Mouse (Mus musculus) WW6 (cell line): ENCODE data around the gene Gpr4.
A peak's percentile ranks its signal among the peaks of the same experiment; 100 is the strongest.

Source experiments
- DNase-seq: peaks from one replicate; pipeline ENCODE4 v3.0.0-alpha.2; 2013; ENCODE audit warnings: low read depth, low spot score

Gpr4 gene

DNA sequence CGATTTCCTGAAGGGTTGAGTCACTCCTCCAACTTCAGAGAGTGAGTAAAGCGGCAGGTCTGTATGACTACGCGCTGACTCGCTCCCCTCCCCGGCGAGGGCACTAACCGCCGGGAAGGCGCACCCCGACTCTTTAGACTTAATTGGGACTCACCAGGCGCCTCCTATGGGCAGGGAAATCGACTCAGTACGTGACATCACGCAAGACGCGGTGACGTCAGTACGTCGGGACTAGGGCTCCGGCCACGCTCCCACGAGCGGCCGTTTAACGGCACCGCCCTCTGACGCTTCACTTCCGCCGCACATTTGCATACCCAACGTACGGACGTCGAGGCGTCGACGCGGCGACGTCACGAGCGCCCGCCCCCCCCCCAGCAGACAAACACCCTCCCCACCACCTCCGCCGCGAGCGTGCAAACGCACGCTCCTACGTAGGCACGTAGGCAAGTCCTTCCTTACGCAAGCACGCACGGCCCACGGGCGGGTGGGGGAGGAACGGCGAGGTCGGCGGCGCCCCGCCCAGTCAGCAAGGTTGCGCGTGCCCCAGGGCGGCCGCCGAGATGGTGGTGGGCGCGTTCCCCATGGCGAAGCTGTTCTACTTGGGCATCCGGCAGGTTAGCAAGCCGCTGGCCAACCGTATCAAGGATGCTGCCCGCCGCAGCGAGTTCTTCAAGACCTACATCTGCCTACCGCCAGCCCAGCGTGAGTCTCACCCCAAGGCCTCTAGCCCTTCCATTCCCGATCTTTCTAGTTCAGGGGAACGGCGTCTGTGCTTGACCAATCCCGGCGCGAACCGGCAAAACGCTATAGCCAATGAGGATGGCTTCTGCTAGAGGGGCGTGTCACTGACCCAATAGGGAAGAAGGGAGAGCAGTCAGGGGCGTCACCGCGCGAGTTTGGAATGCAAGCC is 15.8 kb downstream of the Gpr4 start, which contains the start of gene Opa3:
TSS of gene Opa3 (plus strand) at position 452 of the 910 bp plus-strand sequence.
- DNase-seq = peak; percentile 99

DNA sequence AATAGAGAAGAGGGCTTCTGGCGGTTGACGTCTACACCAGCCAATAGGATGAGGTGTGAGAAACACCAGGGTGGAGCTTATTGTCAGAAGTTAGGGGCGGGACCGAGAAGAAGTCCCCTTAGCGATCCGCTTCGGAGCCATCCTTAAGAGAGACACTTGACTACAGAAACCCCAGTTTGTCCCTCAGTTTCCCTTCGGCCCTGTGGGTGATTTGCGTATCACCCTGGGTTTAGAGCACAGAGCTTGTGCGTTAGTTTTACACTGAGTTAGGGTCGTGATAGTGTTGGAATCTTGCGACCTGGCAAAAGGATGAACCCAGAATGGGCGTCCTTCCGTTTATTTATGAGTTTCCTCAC is 16.4 kb downstream of the Gpr4 start:
- no peak for DNase-seq

DNA sequence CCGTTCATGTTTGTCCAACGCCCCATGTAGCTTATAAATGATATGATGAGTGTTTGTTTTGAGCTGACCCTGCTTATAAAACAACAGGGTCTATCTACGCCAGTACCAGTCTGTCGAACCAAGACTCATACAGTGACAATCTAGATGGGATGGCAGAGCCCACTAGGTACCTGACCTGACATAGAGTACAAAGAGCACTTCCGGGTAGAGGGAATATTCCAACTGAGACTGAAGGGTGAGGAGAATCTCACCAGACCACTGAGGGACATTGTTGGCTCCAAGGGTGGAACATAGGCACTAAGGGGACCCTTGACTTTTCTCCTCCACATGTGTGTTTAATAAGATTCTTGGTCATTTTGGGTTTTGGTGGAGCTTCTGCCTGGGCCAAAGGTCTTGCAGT is 17.1 kb downstream of the Gpr4 start:
- DNase-seq = no peak

DNA sequence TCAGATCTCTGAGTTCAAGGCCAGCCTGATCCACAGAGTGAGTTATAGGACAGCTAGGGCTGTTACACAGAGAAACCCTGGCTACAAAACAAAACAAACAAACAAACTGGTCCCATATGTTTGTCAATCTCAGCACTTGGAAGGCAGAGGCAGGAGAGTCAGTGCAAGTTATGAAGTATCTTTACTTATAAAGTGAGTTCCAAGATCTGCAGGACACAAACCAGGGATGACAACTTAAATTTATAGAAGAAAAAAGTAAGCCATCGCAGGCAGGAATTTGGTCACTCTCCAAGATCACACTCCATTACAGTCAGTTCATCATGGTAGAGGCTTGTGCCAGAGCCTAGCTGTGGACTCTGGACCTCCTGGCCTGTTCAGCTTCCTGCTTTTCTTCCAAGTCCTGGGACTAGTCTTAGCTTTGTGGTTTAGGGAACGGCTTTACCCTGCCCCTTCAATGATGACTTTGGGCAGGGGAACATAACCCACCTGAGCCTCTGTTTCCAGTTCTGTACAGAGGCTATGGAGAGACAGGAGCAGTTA is 17.8 kb downstream of the Gpr4 start:
- no peak for DNase-seq

DNA sequence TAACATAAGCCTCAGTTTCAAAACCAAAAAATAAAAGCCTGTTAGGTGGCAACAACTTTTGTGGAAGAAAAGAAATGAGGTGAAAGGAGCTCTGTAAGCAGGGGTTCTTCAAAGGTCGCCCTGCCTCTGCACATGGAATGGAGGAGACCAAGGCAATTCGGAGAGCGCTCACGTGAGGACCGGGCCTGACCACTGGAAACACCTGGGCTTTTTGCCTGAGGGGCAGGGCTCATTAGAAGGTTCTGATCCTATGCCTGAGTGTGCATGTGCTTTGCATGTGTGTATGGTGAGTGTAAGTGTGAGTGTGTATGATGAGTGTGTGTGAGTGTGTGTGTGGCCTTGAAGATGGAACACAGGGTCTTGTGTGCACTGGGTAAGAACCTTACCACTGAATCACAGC is 18.6 kb downstream of the Gpr4 start:
- no peak for DNase-seq

DNA sequence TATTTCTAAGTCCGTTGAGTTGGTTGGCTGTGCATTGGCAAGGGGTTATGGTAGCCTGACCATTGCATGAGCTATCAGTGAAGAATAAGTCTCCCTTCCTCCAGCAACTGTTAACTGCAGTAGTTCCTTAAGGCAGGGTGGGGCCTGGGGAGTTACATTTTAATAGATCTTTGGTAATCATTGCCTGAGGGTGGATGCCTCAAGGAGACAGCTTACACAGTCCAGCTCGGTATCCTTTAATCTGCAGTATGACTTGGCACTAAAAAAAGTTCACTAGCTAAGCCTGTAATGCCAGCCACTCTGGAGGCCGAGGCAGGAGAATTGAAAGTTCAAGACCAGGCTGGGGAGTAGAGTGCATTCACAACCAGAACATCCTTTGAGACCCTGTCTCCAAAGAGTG is 19.5 kb downstream of the Gpr4 start:
- no peak for DNase-seq

DNA sequence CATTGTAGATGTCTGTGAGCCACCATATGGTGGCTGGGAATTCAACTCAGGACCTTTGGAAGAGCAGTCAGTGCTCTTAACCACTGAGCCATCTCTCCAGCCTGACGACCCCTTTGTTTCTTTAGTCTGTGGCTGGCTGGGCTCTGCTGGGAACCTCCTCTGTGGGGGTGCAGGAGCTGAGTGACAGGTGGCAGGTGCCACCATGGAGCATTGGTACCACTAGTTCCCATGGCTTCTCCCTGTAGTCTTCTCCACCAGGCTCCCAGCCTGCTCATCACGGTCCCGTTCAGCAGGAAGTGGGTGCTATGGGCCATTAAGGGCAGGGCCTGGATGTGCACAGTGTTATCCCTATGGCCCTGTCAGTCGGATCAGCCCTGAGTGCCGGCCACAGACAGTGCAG is 22.3 kb downstream of the Gpr4 start:
- no peak for DNase-seq

DNA sequence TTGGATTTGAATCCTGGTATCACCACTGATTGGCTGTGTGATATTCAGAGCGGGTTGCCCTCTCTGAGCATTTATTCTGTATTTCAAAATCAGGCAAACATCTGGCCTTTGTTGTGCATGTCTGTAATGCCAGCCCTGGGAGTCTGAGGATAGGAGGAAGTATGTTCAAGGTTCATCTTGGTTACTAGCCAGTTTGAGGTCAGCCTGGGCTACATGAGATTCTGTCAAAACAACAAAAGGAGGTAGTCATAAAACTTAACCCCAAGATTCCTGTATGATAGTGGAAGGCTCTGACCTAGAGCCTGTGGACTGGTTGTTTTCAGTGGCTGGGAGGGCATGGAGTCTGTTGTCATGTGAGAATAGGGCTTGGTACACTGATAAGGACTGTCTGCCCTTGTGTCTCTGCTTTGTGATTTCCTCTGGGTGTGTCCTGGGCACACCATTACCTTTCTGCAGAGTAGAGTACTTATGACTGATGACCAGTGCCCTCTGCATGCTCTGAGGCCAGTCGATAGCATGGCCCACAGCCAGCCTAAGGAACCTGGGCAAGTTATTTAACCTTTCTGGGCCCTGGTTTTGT is 22.8 kb downstream of the Gpr4 start:
- DNase-seq = no peak

DNA sequence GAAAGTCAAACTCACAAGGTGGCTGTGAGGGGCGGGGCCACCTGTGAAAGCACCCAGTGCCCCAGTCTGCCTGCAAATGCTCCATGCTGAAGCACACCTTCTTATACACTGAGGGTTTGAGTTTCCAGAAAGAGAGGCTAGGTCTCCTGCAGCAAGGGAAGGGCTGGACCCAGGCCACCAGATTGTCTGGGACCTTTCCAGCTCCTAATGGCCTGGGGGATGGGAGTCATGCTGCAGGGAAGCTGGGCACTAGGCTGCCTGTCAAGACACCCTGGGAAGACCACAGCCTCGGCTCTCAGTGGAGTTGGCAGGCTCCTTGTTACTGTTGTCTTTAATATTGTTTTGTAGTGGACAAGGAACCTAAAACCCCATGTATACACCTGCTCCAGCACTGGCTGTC is 24.1 kb downstream of the Gpr4 start:
- no peak for DNase-seq

DNA sequence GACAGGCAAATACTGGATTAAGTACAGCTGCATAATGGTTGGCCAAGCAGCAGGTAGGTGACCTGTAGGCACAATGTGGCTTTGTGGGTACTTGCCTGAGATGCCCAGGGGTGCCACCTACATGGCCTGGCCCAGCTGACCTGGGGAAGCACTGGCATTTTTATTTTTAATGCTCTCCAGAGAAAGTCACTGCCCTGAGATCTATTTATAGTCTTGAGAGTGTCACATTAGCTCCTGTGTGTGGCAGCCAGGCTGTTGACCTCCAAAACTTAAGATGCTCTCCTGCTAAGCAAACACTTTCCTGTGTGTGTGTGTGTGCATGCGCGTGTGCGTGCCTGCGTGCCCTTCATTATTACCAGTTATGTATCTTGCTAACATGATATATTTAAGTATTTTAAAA is 26.0 kb downstream of the Gpr4 start:
- DNase-seq = no peak

DNA sequence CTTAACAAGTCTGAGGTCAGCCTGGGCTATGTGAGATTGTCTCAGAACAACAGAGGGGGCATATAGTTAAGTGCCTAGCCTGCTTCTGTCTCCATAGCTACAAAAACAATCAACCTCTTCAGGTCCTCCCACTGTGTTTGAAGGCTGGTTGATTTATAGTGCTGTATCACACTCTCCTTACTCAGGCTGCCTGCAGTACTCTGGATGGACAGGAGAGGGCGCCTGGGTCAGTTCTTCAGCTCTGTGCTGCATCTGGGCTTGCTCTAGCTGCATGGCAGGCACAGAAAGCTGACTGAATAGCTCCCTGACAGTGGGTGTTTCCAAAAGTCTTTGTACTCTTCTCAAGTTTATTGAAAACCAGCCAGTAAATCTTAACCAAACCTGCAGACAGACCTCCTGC is 27.1 kb downstream of the Gpr4 start:
- DNase-seq = peak; percentile 70

DNA sequence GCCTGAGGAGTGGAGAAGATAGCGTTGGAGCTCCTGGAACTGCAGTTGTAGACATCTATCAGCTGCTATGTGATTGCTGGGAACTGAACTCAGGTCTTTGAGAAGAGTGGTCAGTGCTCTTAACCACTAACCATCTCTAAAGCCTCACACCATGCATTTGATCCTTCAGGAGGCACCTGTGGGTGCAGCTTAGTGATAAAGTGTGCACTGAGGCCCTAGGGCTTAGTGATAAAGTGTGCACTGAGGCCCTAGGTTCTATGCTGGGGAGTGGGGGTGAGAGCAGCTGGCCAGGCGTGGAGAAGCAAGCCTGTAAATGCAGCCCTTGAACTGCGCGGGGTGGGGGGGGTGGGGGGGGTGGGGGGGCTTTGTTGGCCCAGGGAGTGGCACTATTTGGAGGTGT is 27.6 kb downstream of the Gpr4 start:
- DNase-seq = no peak

DNA sequence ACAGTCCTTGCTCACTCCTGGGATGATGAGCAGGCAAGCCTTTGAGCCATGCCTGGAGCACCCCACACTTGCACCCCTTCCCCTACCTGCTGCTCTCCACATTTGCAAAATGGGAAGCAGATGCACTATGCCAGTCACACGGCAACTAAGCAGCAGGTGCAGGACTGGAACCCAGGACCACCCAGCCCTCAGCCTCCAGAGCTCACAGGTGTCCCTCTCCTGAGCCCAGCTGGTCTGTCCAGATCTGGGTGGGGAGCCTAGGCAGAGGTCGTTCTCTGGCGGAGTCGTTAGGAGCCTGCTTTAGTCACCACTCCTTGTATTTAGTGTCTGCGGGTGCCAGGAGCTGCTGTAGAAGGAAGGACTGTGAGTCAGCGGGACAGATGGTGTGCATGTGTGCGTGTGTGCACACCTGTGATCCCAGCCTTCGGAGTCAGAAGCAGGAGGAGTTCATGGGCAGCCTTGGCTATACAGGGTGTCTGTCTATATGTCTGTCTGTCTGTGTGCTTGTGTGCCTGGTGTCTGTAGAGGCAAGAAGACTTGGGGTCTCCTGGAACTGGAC is 28.6 kb downstream of the Gpr4 start:
- no peak for DNase-seq

DNA sequence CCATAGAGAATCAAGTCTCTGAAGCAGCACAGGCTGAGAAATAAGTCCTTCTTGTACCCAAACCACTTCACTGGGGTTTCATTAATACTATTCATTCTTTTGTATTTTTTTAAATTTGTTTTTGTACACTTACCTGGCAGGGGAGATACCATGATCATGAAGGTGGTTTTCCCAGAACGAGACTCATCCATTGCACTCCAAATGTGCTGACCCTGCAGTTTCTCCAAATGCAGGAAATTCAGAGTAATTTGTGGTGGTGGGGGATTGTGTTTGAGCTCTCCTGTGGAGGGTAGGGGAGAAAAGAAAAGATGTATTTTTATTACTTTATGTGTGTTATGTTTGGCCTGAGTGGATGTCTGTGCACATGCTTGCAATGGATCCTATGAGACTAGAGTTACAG is 29.7 kb downstream of the Gpr4 start:
- no peak for DNase-seq

DNA sequence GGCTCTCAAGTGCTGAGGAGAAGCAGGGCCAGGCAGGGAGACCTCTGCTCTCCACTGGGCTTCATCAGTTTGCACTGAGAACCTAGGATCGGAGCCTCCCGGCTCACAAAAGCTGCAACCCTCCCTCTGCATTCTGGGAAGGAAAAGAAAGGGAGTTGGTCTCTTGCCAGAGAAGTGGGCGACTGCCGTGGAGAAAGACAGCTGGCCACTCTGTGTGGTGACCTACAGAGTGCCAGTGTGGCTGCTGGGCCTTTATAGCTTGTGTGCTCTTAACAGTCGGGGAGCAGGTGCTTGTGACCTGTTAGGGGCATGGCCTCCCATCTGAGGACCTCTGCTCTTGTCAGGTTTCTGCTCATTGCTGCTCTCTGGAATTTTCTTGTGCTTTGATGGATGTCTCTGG is 31.5 kb downstream of the Gpr4 start:
- DNase-seq = no peak

DNA sequence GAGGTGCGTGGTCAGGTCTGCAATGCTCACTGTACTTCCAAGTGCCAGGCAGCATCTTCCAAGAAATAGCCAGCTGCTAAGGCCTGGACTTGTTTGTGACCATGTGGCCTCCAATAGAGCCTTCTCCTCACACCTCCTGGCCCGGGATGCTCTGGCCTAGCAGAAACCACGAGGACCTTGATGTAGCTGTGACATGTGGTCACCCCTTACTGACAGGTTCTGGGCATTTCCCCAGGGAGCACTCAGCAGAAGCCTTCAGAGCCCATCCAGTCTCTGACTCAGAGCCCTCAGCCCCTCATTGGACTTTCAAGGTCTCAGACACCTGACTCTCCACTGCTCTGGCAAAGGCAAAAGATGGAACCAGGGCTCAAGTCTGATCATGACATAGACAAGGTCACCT is 32.7 kb downstream of the Gpr4 start:
- DNase-seq = no peak

DNA sequence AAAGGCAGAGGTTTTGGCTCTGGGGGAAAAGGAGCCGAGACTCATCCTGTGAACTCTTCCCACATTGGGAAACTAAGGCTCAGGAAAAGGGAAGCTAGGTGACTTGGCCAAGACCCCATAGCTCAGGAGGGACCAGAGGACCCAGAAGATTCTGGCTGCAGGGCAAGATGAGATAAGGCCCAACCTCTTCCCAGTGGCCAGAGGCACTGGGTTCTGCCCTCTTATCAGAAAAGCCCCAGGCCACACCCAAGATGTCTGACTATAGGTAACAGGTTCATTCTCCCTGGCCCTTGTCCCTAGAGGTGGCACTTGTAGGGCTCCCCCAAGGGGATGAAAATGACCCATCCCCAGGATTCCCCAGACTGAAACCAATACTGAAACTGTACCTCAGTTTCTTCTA is 34.5 kb downstream of the Gpr4 start:
- no peak for DNase-seq

DNA sequence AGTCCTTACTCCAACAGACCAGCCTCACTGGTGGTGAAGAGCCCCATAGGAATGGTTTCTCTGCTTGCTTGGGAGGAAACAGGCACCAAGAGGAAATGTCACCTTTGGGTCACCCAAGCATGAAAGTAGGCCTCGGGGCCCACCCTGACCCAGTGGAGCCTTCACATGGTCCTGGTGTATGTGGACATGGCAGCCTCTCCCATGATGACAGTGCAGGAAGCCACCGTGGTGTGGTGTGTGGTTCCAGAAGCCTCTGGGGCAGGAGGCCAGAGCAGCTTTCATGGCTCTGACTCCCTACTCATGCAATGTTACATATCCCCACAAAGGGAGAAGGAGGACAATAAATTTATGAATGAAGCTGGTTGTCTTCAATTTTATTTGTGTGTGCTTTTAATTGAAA is 35.2 kb downstream of the Gpr4 start:
- no peak for DNase-seq

DNA sequence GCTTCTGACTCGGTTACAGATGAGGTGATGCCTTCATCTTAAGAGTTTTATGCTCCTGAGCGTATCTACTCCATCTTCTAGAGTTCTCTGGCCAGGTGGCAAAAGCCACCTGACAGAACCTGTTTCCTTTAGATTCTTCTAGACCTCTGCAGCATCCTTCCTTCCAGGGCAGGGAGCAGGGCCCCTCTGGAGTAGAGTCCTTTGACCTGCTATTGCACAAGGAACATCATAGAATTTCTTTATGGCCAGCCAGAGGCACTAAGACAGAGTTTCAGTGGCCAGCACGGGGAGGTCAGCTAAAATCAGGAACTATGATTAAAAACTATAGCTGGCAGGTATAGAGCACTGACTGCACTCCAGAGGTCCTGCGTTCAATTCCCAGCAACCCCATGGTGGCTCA is 39.7 kb downstream of the Gpr4 start:
- DNase-seq = no peak

DNA sequence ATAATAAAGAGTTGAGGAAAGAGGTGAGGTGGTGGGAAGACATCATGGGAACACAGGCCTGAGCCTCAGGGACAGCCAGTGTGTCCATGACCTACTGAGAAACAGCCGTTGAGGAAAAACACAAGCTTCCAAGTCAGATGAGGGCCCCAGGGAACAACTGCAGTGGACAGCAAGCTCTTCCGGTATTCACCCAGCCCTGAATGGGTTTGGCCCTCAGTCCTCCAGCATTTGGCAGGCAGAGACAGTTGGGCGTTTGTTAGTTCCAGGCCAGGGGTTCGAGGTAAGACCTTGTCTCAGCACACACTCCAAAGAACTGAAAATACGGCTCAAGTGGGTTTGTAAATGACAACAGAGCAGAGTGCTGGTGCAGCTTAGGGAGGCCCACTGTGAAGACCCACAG is 41.1 kb downstream of the Gpr4 start:
- no peak for DNase-seq

DNA sequence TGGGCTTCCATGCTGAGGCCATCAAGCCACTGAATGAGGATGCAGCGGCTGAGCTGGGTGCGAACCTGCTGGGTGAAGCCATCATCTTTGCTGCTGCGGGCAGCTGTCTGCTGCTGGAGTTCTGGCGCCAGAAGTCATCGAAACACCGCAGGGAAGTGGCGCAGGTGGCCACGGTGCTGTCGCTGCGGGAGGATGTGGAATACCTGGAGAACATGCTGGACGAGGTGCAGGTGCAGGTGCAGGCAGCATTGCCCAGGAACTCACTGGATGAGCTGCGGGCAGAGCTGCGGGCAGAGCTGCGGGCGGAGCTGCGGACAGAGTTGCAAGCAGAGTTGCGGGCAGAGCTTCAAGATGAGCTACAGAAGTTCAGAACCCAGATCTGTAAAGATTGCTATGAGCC is 43.1 kb downstream of the Gpr4 start:
- no peak for DNase-seq

DNA sequence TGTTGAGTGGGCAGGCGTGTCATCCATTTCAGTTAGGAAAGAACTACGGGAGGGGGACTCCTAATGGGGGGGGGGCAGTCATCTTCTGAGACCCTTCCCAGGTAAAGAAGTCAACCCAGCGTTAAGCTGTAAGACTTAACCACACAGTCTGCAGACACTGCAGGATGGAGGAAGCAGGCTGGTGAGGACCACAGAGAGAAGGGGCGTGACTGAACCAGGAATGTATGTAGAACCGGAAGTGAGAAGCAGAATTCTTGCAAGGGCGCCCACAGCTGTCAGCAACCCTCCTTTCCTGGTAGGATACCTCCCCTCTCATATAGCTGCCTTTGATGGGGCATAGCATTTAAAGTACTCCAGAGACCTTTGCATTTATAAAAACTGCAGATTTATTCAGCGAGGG is 44.2 kb downstream of the Gpr4 start:
- no peak for DNase-seq
